Mouse (Mus musculus): ENCODE results near the gene Fam172a.

The Fam172a gene

DNA sequence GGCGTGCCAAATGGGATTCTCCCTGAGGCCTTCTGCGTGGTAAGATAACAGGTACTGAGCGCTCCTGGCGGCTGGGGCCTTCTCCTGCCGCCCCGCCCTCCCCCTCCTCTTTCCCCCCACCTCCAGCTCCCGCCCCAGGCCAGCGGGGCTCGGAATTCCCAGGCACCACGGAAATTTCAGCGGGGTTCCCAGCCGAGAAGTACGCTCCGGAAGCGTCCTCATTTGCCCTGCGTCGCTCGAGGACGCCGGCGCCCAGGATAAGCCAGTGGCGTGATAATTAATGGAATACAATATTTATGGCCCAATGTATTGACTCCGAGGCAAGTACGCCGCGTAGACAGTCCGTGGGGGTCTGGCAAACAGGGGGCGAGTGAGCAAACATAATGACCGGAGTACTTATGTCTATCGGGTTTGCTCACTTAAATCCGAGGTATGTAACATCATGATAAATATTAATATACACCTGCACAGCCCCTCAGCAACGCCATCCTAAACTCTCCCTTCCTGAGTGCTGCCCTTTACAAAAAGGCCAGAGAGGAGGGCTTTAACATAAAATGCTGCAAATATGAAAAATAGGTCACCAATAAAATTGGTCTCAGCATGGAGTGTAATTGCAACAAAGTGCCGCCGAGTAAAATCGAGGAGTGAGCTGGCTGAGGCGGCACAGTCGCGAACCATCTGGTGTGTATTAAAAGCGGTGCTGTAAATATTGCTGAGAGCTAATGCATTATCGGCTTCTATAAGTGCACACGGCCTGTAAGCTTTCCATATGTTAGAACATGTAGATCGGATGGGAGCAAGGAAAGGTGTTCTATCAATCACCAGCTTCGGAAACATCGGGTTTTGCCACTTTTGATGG is 479.5 kb downstream of the Fam172a start:
- no peak for DNase-seq

DNA sequence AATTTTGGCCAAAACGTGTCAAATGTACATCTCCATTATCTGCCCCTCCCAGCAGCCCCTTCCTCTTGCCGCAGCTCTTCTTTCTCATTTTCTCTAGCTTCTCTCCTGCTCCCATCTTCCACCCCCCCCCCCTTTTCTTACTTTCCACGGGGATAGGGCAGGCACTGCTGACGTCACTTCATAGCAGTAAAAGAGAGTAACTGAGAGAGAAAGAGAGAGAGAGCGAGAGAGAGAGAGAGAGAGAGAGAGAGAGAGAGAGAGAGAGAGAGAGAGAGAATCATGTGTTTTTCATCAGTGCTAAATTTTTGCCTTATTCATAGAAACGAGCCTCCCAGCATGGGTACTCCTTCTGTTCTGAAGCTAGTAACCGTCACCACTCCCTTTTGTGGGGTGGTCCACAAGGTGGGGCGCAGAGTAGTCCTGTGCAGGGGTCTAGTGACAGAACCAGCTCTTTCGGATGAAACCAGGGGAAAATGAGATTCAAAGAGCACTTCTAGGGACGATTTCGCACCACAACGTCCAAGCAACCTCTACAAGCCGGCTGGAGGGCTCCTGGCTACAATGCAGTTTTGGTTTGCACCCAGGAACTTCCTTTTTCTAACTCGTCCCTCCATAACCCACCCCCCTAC is 480.2 kb downstream of the Fam172a start:
- DNase-seq = no peak

DNA sequence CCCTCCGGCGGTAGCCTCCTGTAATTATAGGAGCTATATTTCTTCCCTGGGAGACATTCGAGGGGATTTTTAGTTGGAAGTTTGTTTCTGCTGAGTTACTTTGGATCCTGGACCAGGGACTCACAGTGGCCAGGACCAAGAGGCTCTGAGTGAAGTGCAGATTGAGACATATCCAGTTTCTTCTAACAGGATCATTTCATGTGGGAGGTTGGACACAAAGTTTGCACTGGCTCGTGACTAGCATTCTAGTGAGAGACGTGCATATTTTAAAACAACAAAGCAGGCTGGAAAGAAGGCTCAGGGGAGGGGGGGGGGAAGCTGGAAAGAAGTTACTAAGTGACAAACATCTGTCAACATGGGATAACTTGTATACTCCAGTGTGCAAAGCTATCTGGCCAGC is 481.2 kb downstream of the Fam172a start:
- no peak for DNase-seq

DNA sequence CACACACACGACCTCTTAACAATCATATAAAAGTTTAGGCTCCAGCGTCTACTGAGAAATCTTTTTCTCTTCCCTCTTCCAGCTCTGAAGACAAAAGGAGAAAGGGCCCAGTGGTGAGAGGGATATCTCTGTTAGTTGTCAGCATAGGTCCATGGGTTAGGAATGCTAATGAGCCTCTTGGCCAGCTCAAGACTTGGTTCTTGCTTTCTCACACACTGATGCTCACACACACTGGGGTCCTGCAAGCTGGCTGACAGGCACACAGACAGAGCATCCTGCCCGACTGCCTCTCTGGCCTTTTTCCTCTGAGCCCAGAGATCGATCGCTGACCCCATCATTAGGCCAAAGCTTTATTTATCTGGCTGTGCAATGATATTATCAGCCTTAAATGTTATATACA is 482.2 kb downstream of the Fam172a start:
- DNase-seq = no peak

DNA sequence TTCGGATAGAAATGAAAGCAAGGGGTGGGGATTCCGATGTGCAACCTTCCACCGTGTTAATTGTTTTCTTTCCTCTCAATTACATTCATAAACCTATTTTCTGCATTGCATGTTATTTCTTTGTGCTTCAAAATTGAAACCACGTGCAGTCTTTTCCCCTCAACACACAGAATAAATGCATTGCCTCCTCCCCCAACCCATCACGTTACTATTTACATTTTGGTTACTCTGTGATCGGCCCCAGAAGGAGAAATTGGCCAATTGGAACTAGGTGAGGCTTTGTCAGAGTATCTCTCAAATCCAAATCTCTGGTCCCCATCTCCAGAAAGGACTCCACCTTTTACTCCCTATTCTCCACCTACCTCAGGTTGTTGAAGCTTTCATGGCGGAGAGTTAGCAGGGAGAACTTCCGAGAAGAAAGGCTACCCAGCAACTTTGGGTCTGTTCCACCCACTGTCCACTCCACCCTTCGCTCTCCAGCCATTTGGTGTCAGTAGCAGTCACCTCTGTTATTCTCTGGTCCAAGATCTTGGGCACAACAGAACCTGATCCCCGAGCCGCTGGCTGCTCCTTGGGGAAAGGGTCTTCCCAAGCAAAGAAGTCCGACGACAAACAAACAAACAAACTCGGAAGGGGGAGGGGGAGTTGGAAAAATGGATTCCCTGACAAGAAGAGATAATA is 483.1 kb downstream of the Fam172a start:
- DNase-seq = no peak

DNA sequence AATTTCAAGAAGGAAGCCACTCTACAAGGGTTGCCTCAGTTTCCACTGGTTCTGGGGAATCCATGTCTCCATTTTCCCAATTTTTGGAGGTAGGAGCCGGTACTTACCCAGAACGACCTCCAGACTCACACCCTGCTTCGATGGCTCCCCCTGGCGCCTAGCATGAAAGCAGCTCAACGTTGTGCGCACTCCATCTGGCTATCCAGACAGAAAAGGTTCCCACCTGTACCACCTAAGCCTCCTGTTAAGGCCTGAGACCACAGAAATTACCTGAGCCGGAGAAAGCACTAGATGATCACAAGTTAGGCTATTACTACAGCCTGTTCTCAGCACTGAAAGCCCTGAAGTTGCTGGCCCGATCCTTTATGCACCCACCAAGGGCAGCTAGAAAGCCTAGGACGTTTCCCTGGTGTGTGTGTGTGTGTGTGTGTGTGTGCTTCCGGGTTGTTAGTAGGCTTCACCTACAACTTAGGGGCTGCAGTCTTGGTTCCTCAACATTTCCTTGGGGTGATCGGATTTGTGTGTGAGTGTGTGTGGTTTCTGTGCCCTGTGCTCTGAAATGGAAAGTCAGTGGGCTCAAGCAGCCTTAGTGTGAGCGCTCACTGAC is 484.6 kb downstream of the Fam172a start:
- DNase-seq = no peak

DNA sequence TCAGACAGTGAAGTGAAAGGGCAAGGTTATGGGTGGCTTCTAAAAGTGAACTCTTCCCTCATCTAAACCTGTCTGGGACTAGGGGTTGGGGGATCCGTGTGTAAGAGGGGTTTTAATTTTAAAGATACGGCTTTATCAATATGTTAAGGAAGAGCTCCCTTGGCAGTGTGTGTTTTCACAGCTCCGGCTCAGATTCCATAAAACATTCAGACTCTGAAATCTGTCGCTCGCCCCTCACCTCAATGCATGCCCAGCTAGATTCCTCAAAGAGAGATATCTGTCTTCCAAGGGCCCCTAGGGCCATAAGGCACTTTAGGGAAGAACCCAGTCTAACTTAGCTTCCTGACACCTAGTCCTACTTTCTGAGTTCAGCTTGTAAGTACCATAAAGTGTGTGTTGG is 486.0 kb downstream of the Fam172a start:
- DNase-seq = no peak

DNA sequence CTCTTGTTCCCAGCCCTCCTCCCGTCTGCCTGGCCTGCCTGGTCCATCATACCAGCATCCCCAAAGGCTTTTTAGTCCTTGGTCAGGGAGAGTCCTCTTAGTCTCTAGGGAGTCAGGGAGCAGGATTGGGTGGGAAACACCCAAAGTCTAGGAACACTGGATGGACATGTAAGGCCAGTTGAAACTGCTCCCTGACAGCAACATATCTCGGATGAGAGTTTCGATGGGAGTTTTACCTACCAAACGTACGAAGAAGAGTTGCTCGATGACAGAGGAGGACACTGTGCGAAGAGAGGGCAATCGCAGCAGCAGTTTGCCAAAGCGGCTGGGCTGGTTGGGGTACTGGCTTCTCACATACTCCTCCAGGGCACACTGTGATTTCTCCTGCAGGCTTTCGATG is 487.8 kb downstream of the Fam172a start:
- no peak for DNase-seq

DNA sequence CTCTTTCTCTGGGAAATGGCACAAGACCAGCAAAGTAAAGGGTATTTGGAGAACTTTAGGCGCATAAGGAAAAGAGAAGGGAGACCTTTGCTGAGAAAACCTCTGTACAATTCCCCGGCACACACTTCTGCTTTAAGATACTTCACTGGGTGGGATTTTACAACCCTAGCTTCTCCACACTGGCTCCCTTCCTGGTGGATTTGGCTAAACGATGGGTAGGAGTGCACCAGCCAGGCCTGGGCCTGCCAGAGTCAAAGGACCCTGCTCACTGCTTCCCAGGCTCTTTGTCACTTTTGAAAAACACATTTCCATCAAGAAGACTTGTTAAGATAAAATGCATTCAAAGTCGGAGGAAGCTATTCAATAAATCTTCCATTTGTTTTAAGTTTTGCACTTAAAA is 491.4 kb downstream of the Fam172a start:
- DNase-seq = no peak

DNA sequence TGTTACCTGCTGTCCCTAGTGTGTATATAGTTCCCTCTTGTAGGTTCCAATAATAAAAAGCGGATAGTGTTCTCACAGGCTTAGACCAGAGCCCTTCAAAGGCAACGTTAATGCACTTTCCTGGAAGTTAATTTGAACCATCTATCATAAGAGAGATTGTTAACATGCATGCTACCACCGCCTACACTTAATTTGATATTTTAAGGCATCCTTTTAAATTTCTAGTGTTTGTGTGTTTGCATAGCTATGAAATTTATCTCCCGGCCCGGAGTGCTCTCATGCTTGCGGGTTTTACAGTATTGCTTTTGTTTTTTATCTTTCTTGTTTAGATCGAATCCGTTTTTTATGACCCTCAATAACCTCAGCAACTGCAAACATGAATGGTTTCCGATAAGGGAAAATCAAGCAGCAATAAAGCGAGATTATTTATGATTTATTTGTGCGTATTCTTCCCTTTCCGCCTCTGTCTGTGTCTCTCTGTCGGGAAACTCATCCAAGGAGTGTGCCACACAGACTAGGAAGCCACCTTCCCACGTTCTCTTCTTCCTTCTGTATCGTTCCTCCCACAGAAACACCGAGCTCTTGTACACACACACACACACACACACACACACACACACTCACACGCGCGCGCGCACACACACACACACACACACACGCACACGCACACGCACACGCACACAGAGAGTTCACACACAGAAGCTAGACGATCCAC is 492.5 kb downstream of the Fam172a start:
- DNase-seq = peak; percentile 1

DNA sequence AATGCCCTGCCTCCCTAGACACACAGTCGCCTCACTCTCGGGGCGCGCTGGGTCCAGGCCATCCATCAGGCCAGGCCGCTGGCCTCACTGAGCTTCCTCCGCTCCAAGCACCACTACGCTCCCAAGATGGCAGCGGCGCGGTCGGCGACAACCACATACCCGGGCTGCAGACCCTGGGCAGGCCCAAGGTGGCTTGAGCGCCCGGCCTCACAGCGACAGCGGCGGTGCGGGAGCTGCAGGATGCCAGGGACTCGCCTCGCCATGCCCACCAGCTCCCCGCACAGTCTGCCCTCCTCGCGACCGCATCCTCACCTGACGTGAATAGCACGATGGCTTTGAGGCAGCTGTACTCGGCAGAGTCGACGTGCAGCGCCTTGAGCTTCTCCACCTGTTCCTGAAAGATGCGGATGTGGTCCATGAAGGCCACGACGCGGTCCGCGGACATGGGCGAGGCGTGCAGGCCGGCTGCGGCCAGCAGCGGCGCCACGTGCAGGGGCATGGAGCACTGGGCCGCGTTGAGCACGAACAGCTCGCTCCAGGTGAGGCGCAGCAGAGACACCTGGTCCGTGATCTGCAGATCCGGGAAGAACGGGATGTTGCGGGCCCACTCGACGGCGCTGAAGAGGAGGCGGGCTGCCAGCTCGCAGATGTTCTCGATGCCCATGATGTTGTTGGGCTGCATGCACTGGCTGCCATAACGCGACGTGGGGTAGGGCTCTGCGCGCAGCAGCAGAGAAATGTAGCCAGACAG is 493.2 kb downstream of the Fam172a start:
- no peak for DNase-seq

DNA sequence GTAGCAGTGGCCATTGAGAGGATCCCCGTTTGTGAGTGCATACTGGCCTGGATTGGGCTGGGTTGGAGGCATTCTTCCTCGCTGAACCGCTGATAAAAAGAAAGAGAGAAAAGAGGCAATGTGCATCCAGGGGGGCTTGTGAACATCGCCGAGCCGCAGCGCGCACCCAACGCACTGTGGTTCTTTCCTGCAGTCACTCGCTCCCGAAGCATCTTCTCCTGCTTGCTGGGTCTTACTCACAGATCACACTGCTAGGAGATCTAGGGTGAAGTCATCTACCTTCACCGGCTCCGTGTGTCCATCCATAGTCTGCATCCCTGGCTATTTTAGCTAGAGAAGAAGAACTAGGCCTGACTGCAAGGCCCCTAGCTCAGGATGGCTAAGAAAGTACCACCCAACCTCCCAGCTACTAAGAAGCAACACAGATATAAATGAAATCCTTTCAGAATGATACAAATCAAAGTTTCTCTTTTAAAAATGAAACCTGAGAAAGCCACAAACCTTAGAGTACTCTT is 493.8 kb downstream of the Fam172a start:
- no peak for DNase-seq

DNA sequence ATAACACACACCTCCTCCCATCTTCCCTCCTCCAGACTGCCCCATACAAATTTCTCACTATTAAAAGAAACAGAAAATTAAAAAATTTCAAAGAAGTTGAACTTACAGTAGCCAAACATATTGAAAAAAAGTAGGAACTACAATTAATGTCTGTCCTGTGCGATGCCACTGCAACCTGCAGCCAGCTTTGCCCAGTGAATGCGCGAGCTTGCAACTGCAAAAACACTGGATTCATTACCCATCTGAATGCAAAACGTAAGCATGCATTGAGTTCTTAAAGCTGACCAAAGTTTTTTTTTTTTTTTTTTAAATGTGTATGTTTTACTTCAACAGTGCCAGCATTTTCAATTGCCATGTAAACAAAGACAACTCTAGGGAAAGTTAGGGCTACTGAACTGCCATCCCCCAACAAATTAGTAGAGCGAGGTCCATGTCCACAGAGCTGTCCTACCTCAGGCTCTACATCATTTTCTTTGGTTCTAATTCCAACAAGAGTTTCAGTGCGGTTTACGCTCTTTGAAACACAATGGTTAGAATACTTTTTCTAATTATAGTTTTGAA is 494.5 kb downstream of the Fam172a start:
- DNase-seq = no peak

DNA sequence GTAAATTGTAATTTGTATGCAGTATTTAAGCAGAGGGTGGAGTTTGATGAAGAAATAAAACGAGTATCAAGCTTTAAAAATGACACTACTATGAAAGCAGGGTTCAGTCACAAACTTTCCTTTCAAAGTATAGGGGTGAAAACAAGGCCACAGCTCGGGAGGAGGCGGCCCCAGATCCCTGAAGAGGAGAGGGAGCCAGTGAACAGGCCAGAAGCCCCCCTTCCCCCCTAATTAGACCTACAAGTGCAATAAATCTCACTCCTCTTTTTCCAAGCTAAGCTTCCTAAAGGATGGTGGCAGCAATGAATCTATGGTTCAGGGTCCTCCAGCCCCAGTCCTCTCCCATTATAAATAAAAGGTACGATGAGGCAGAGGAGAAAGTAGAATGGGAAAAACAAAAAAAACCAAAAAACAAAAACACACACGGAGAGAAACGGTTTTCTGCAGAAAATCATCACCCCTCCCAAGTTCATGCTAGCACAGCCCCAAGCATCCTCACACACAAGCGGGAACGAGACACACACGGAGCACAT is 495.5 kb downstream of the Fam172a start:
- no peak for DNase-seq

DNA sequence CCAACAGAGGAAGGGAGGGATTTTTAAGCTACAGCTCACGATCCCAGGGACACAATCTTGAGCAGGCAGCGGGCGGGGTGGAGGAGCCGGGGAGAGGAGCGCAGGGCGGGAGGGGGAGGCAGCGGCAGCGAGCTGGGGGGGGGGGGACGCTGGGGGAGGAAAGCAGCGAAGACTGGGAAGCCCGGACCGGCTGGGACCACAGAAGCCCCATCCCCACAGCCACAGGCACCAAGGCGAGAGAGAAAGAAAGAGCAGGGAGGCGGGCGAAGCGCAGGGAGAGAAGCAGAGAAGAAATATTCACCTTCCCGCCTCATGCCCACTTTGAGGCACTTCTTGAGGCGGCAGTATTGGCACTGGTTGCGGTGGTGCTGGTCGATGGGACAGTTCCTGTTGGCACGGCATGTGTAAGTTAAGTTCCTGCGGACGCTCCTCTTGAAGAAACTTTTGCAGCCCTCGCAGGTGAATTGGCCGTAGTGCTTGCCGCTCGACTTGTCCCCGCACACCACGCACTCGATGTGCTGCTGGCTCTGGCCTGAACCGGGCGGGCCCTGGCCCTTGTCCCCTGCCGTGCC is 496.1 kb downstream of the Fam172a start:
- DNase-seq = no peak

DNA sequence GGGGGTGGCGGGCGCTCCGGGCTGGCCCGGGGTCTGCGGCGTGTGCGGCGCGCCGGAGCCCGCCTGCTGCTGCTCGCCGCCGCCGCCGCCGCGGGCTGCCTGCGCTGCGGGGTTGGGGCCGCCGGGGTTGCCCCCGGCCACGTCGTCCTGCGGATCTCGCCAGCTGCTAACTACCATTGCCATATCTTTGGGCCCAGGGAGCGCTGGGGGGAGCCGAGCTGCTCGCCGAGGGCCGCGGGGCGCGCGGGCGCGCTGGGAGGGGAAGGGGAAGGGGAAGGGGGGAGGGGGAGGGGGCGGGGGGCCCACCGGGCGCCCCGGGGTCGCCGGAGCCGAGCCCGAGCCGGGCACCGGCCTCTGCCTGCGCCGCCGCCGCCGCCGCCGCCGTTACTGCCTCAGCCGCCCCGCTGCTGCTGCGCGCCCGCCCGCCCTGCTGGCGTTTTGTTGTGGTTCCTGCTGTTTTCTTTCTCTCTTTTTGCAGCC is 496.6 kb downstream of the Fam172a start:
- DNase-seq = no peak

DNA sequence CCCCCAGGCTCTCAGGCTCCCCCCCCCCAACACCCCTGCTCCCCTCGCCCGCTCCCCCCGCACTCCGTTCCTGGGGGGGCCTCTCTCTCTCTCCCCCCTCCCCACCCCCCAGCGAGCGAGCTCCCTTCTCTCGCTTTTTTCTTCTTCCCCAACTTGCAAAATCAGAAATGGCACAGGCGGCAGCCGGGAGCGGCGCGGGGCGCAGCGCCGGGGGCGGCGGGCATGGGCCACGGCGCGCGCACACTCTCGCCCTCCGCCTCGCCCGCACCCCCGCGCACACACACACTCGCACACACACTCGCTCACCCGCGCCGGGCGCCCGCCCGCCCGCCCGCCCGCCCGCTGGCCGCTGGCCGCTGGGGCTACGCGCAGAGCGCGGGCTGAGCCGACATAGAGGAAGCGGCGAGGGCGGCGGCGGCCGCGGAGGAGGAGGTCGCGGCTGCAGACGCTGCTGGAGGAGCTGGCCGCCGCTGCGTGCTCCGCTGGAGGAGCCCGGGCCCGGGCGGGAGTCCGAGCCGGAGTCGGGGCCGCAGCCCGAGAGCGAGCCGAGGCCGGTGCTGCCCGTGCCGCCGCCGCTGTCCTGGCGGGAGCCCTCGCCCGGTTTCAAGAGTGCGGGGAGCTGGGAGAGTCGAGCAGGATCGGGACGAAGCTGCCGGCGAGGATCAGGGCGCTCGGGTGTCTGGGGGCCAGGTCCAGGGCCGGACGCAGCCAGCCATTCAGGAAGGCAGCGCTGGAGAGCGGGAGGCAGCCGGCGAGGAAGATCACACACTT is 497.2 kb downstream of the Fam172a start:
- no peak for DNase-seq

DNA sequence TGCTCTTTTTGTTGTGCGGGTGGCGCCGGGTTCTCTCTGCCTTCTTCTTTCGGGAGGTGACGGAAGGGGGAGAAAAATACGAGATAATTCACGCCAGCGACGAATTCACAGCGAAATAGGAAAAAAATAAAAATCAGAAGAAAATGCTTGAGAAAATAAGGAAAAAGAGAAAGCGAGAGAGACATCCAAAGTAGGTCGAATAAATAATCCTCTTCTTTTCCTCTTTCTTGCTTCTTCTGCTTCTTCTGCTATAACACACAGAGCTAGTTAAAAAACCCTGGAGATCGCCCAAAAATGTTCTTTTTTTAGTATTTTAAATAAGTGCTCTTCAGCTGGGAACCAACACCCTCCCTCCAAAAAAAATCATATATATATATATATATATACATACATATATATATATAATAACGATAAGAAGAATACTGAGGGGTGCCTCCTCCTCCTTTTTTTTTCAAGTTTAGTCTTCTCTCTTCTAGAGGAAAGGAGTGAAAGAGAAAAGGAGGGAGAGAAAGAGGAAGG is 497.9 kb downstream of the Fam172a start, which contains the start of gene Nr2f1:
Gene Nr2f1 (minus strand): TSS at position 116 of the 519 bp plus-strand sequence.
- DNase-seq = no peak

DNA sequence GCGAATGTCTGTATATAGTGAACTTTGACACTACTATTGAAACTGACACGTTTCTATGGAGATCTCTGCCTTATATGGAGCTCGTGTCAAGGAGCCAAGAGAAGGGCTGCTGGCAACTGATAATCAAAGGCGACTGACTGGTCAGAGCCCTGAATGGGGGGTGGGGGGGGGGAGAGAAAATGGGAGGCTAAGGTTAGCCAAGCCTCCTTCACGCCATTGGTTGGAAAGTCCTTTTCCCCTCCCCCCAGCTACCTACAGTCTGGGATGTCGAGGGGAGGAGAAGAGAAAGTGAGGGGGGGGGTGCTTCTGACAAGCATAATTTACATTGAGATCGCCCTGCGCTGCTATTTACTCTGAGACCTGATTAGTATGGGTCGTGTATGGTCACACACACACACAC is 498.6 kb downstream of the Fam172a start:
- peak; percentile 77 for DNase-seq
